Mouse (Mus musculus): Measurements from ENCODE around the gene Serpina3c. TPM values are rescaled to one million over a fixed set of nuclear protein-coding genes. Genes with fewer than 3 reads are reported as not detected.

Serpina3c gene
- not detected in 2 replicates for total RNA-seq (2014; rRNA removed)
- not detected in 2 replicates for polyA plus RNA-seq (2015; fragmentation: Nextera tagmentation; extraction: Ambion mirVana)

DNA sequence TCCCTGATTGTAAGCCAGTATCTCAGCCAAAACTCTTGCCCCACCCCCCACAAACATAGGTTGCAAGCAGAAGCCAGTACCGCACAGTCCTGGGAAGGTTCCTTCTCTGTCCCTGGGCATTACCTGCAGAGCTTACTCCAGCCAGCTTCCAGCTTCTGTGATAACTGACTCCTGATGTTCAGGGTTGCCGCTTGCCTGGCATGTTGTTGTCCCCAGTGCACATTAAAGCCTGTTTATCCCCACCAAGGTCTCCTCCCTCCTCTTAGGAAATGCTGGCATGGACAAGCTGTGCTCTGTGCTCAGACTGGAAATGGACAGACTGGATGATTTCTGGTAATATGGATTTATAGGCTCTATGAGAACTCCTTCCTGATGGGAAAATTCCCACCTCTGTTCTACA, at the start of gene Serpina3c:
Serpina3c (minus strand) TSS at position 215 of the 400 bp plus-strand sequence.
- H3K4me2 ChIP-seq (ENCODE audit: low read depth, low read length, poor library complexity, severe bottlenecking) = no peak within 1 kb of the TSS
- H3K4me3 ChIP-seq (ENCODE audit: low read depth, low read length) = no peak within 1 kb of the TSS
- H3K9me3 ChIP-seq (ENCODE audit: low read length) = no peaks in the 10 kb centered on the region
- DNase-seq (ENCODE audit: low spot score) = no peak
- 91% methylated on average over 2 of the region's 2 CpGs for WGBS
- no peak within 1 kb of the TSS for H3K27ac ChIP-seq (ENCODE audit: low read depth, low read length)
- no peaks in the 10 kb centered on the region for H3K4me1 ChIP-seq (ENCODE audit: insufficient read depth, low read length)
- H3K27me3 ChIP-seq (ENCODE audit: insufficient read depth, low read length) = no peaks in the 10 kb centered on the region
- TF ChIP-seq CTCF (IDR thresholded peaks at IDR 0.05) = no peak
- ATAC-seq (ENCODE audit: low FRiP score) = no peak
- no peak within 1 kb of the TSS for H3K9ac ChIP-seq (replicated peaks; ENCODE audit: low read length, poor library complexity, severe bottlenecking)
- H3K36me3 ChIP-seq (ENCODE audit: insufficient read depth, low read length) = no peaks in the 10 kb centered on the region

DNA sequence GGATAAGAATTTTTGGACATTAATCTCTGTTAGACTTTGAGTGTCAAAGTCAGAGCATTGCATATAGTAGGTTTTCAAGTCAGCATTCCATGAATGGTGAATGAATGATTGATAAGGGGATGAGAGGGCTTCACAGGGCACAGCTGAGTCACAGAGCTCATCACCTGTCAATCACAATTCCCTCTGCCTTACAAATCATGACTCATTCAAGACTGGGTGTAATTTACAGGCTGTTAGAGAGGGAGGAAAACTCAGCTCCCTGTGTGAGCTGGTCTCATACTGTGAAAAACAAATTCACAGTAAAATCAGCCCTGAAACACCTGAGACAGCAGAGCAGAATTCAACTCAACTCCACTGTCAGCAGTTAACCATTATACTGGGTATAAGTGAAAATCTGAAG, 37.2 kb upstream of the Serpina3c start:
- no peak overlapping the region for H3K4me3 ChIP-seq (ENCODE audit: low read depth, low read length)
- TF ChIP-seq CTCF (IDR thresholded peaks at IDR 0.05) = no peak
- no peak overlapping the region for H3K27ac ChIP-seq (ENCODE audit: low read depth, low read length)
- H3K9me3 ChIP-seq (ENCODE audit: low read length) = no peaks in the 10 kb centered on the region
- DNase-seq (ENCODE audit: low spot score) = no peak
- no peak overlapping the region for H3K4me2 ChIP-seq (ENCODE audit: low read depth, low read length, poor library complexity, severe bottlenecking)
- H3K4me1 ChIP-seq (ENCODE audit: insufficient read depth, low read length) = no peaks in the 10 kb centered on the region
- no peak for ATAC-seq (ENCODE audit: low FRiP score)
- no peaks in the 10 kb centered on the region for H3K36me3 ChIP-seq (ENCODE audit: insufficient read depth, low read length)
- H3K27me3 ChIP-seq (ENCODE audit: insufficient read depth, low read length) = no peaks in the 10 kb centered on the region
- no peak overlapping the region for H3K9ac ChIP-seq (replicated peaks; ENCODE audit: low read length, poor library complexity, severe bottlenecking)

DNA sequence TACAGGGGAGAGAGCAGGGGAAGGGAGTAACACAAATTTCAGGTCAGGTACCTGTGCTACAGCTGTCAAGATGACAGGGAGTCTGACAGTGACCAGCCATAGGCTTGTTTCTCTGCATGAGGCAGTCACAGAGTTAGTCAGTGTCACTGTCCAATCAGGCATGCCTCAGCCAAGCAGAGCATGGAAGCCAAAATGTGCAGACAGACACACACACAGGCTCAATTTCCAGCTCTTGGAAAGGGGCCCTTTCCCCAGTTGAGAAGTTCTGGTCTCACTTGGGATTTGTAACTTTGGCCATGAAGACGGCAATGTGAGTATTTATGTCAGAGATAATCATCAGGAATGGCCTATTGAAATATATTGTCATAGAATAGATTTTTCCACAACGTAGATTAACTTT, 35.6 kb upstream of the Serpina3c start:
- Histone ChIP-seq H3K4me1 (ENCODE audit: insufficient read depth, low read length) (no peaks in the 10 kb centered on the region), H3K27ac (ENCODE audit: low read depth, low read length) (no peak overlapping the region), H3K9ac (replicated peaks; ENCODE audit: low read length, poor library complexity, severe bottlenecking) (no peak overlapping the region), H3K36me3 (ENCODE audit: insufficient read depth, low read length) (no peaks in the 10 kb centered on the region), H3K27me3 (ENCODE audit: insufficient read depth, low read length) (no peaks in the 10 kb centered on the region), H3K9me3 (ENCODE audit: low read length) (no peaks in the 10 kb centered on the region), H3K4me3 (ENCODE audit: low read depth, low read length) (no peak overlapping the region), H3K4me2 (ENCODE audit: low read depth, low read length, poor library complexity, severe bottlenecking) (no peak overlapping the region)
- DNase-seq (ENCODE audit: low spot score) (no peak), ATAC-seq (ENCODE audit: low FRiP score) (no peak)
- WGBS = 75% methylated on average over 2 of the region's 2 CpGs
- no peak for TF ChIP-seq CTCF (IDR thresholded peaks at IDR 0.05)

DNA sequence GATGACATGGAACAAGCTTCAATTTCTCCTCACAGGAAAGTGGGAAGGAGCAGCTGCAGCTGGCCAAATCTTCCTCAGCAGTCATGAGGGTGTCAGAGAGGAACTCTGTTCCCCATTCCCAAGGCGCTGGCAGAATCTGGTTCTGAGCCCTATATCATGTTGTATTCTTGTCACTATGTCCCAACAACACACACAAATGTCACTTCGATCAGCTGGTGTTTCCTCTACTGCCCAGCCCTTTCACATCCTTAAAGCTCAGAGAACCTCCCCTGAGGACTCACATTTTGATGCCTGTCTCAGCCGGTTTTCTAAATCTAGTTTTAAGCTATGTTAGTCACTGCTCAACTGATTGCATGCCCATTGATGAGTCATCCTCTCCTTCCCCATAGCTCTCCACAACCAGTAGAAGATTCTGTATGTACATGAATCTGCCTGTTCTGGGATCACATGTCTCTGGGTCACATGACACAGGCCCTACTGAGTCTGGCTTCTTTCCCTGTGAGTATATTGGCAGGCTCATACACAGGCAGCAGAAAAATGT, 32.4 kb upstream of the Serpina3c start:
- Histone ChIP-seq H3K4me3 (ENCODE audit: low read depth, low read length) (no peak overlapping the region), H3K36me3 (ENCODE audit: insufficient read depth, low read length) (no peaks in the 10 kb centered on the region), H3K27ac (ENCODE audit: low read depth, low read length) (no peak overlapping the region), H3K27me3 (ENCODE audit: insufficient read depth, low read length) (no peaks in the 10 kb centered on the region), H3K4me2 (ENCODE audit: low read depth, low read length, poor library complexity, severe bottlenecking) (no peak overlapping the region), H3K9ac (replicated peaks; ENCODE audit: low read length, poor library complexity, severe bottlenecking) (no peak overlapping the region), H3K4me1 (ENCODE audit: insufficient read depth, low read length) (no peaks in the 10 kb centered on the region), H3K9me3 (ENCODE audit: low read length) (no peaks in the 10 kb centered on the region)
- no peak for DNase-seq (ENCODE audit: low spot score)
- no peak for ATAC-seq (ENCODE audit: low FRiP score)
- no peak for TF ChIP-seq CTCF (IDR thresholded peaks at IDR 0.05)
- 85% methylated on average over 3 of the region's 3 CpGs for WGBS

DNA sequence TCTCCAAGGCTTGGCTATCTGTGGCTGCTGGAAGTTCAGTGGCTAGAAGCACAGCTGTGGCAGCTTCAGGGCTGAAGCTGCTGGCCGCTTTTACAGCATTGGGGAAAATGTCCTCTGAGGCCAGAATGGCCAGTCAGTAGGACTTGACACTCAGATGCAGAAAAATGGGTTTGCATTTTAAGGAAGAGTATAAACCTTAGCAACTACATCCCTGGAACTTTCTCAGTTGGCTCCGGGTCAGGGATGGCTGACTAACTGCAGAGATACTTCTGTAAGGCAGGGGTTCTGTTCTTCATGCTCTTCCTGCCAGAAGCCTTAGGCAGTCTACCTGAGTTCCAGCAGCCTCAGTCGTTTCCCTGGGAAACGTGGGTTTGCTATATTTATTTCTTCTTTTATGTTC, 31.4 kb upstream of the Serpina3c start:
- H3K36me3 ChIP-seq (ENCODE audit: insufficient read depth, low read length) = no peaks in the 10 kb centered on the region
- no peaks in the 10 kb centered on the region for H3K9me3 ChIP-seq (ENCODE audit: low read length)
- no peak overlapping the region for H3K27ac ChIP-seq (ENCODE audit: low read depth, low read length)
- 84% methylated on average over 4 of the region's 4 CpGs for WGBS
- DNase-seq (ENCODE audit: low spot score) = no peak
- no peaks in the 10 kb centered on the region for H3K4me1 ChIP-seq (ENCODE audit: insufficient read depth, low read length)
- no peak for ATAC-seq (ENCODE audit: low FRiP score)
- H3K27me3 ChIP-seq (ENCODE audit: insufficient read depth, low read length) = no peaks in the 10 kb centered on the region
- no peak for TF ChIP-seq CTCF (IDR thresholded peaks at IDR 0.05)
- no peak overlapping the region for H3K4me3 ChIP-seq (ENCODE audit: low read depth, low read length)
- H3K9ac ChIP-seq (replicated peaks; ENCODE audit: low read length, poor library complexity, severe bottlenecking) = no peak overlapping the region
- no peak overlapping the region for H3K4me2 ChIP-seq (ENCODE audit: low read depth, low read length, poor library complexity, severe bottlenecking)

DNA sequence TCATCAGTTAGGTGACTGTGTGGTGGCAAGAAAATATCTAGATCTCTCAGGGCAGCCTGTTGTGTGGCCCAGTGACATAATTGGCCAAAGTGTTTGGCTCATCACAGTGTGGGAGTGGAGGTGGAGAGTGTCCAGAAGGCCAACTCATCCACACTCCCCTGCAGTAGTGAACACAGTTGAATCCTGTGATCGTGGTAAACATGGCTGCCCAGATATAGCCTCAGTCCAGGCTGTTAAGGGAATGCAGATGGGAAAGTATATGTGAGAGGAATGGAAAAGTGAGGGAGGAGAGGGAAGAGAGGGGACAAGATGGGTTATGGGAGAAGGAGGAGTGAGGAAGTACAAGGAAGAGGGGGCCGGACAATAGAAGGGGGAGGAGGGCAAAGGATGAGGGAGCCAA, 25.3 kb upstream of the Serpina3c start:
- Histone ChIP-seq H3K4me2 (ENCODE audit: low read depth, low read length, poor library complexity, severe bottlenecking) (no peak overlapping the region), H3K9ac (replicated peaks; ENCODE audit: low read length, poor library complexity, severe bottlenecking) (no peak overlapping the region), H3K9me3 (ENCODE audit: low read length) (no peaks in the 10 kb centered on the region), H3K27ac (ENCODE audit: low read depth, low read length) (no peak overlapping the region), H3K4me1 (ENCODE audit: insufficient read depth, low read length) (no peaks in the 10 kb centered on the region), H3K27me3 (ENCODE audit: insufficient read depth, low read length) (no peaks in the 10 kb centered on the region), H3K36me3 (ENCODE audit: insufficient read depth, low read length) (no peaks in the 10 kb centered on the region), H3K4me3 (ENCODE audit: low read depth, low read length) (no peak overlapping the region)
- no peak for TF ChIP-seq CTCF (IDR thresholded peaks at IDR 0.05)
- ATAC-seq (ENCODE audit: low FRiP score) (no peak), DNase-seq (ENCODE audit: low spot score) (no peak)
- WGBS = 83% methylated on average over 2 of the region's 2 CpGs

Data from midbrain, postnatal 0 days (tissue).